Mouse (Mus musculus): ENCODE measurements around the gene Dph5.
"Not testable (repeated sequence)": the region's sequence is repeated elsewhere in the genome, so short reads cannot be mapped to it uniquely, and the experiment has no call there.

Dph5 gene

DNA sequence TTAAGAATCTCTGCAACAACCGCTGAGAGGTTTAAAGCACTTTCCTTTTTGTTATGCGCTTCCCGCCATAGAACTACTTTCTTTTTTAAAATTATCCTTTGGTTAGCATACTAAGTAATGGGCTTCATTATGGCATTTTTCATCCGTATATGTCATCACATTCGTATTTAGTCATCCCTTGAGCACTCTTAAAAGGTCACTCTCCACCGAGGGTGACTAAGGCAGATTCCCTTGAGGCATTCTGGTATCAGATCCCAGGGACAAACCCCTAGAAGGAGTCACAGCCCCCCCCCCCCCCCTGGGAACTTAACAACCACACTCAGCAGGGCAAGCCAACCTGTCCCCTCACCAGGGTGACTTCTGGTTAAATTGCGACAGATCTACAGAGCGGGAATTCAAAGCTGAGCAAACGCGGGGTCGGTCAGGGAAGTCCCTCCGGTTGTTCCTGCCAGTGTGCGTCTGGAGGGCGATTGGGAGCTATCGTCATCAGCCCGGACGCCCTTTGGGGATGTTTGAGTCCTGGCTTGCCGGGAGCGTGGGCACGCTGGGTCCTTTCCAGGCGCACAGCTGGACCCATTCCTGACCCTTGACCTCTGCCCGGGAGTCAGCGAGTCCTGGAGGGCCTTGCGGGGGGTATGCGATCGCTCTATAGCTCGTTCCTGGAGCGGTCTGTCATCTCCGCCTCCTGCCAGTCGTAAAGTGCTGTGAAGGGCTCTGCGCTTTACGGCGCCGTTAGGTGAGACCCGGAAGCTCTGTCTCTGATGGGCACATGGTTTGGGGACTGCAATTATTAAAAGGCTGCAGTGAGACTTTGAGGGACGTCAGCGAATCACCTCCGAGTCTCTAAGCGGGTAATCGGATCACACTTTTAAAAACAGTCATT is at the start of gene Dph5:
TSS of gene Dph5 (plus strand) at position 411 of the 883 bp plus-strand sequence.
- DNase-seq = peak; percentile 73 to 83

DNA sequence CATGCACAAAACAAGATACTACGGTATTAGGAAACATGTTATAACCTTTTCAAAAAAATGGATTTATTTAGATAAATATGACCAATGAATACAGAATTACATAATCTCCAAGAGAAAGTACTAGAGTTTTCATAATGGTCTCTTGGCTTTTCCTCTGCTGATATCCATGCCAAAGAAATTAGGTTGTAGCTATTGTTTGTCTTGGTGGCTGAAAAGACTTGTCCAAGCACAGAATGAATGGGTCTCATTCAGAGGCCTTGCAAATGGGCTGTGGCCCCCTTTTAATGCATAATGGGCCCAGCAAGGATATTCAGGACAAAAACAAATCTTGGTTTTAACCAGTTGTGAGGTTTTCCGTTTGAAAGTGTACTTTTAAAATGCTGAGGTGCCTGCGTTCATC is 43.1 kb upstream of the Dph5 start:
- DNase-seq = no peak

DNA sequence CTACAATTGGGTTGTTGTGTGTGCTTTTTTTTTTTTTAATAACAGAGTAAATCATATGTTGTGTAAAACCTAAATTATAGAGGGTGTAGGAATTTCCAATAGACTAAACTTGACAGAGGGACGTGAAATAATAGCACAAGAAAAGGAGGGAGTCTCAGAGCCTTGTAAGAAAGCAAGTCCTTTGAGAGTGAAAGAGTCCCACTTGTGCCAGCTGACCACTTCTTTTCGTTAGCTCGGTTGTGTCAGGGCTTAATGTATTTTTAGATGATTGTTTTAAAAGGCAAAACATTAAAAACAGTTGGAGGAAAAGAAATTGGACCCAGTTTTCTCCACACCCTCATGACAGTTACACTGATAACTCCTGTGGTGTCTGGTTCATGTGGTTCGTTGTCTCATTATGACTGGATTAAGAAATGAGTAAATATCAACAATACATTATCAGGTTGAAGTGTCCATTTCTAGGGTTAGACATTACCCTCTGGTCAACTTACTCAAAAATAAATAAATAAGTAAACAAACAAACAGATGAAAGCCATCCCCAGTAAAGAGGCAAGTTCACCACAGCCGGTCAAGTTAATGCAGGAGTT is 42.5 kb upstream of the Dph5 start:
- no peak for DNase-seq

DNA sequence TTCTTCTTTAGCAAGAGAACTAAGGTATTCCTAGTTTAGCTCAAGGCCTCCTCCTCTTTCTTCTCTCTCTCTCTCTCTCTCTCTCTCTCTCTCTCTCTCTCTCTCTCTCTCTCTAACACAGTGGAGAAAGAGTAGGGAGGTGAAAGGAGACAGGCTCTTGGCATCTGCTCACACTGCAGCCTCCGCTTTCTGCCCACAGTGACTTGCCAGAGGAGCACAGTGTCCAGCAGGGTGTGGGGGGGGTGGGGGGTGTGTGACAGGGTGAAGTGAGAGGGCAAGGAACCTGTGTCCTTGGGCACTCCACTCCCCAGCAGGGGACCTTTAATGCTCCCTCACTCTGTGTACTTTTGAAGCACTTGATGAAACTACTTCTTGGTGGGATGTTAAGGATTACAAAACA is 41.9 kb upstream of the Dph5 start:
- DNase-seq = no peak

DNA sequence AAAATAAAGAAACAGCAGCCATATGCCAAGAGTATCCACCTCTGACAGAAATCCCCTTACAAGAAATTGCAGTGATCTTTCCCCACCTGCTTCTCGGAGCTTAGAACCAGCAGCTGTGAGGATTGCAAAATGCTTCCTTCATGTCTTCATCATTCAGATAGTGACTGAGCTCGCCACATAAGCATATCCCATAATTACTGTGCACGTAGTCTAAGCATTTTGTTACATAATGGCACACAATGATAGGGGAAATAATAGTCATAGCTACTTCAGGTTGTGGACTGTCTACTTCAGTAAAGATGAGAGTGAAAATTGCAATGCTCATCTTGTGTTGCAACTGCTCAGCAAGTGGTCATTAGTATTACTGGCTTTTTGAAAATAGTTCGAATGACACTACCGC is 41.5 kb upstream of the Dph5 start:
- DNase-seq = no peak

DNA sequence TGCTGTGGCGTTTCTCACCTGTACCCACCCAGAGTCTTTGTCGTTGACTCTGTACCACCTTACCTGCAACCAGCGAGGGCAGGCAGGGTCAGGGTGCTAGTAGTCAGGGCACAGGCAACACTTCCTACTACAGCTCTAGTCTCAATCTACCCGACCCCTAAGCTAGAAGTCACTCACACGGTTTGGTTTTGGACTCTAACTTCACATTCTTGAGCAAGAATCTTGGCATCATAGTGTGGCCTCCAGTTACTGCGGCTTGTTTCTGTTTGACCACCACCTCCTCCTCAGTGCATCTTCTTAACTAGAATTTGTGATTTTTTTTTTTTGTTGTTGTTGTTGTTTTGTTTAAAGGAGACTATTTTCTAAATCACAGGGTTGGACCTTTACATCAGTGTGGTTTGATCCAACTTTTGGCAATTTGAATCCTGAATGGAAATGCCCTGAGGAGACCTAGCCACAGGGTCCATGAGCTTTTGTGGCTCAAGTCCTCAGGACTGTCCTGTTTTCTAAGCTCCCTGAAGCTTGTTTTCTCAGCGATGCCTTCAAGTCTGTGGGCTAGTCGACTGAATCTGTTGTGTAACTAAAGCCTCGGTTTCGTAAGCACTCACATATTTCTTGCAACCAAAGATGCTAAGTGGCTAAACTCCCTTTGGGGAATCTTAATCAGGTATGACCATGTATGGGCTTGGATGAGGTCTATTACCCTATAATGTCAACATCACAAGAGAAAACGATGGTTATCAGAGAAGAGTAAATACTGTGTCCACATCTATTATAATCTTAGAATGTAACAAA is 38.8 kb upstream of the Dph5 start:
- no peak for DNase-seq

DNA sequence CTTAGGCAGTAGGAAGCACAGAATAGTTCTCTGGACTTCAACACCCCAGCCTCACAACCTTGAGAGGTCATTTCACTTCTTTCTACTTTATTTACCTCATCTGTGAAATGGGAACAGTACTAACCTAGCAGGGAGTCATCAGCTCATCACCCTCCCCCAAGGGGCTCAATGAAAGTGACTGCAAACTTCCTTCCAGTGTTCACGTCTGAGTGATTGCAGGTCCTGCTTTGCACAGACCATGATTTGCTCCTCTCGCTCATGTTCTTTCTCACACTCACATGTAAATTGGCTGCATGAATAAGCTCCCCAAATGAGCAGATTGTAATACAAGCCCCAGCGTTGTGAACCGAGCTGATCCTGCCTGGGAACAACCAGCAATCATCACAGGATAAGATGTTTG is 36.7 kb upstream of the Dph5 start:
- DNase-seq = no peak

DNA sequence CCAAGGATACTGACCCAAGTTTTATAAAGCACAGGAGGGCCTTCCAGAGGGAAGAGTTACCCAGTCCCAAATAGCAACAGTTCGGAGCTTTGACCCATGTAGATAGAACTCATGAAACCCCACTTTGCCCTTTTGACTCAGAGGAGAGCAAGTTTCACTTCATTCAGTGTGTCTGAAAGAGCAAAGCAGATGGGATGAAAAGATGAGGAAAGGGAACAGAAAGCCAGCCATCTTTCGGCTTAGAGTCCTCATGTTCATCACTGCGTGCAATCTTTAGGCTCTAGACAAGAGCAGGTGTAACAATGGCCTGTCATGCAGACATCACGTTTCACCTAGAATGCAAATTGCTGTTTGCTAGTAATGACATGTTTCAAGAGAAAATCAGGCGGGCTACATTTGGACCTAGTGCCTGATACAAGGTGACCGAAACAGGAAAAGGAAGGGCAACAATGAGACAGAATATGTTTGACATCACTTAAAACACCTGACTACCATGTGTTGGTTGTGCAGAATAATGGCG is 32.9 kb upstream of the Dph5 start:
- no peak for DNase-seq

DNA sequence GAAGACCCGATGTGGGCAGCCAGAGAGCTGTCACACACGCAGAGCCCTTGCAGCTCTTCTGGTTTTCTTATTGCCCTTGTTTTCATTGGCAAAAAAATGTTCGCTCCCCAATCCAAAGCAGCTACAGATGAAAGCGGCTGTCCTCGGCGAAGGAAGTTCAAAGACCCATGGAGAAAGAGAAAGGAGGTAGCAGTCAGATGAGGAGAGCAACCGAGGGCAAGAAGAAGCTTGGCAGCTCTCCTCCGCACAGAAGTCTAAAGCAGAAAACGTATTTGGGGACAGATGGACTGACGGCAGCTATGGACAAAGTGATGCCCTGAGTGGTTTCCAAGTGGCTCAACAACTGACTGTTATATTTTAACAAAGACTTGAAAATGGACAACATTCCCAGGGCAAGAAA is 32.1 kb upstream of the Dph5 start:
- no peak for DNase-seq

DNA sequence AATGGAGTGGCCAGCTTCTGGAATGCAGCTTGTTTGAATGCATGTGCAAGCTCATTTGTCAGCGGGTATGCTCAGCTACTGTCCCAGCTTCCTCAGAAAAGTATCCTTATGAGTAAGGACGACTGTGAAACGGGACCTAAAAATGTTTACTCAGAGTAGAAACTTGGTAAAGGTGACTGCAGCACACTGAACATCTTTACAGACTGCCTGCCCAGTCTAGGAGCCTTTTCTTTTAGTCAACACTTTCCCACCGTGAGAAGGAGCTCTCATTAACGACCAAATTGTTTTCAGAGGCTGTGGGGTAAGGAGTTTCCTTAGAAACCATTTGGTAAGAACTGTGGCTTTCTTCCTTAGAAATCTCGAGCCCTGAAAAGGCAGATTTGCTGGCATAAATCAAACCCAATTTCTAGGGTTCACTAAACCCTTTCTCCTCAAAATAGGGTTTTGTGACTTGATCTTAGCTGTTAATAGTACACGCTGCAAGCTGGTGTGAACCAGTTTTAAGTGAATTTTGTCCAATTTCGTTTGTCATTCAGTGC is 31.1 kb upstream of the Dph5 start:
- no peak for DNase-seq

DNA sequence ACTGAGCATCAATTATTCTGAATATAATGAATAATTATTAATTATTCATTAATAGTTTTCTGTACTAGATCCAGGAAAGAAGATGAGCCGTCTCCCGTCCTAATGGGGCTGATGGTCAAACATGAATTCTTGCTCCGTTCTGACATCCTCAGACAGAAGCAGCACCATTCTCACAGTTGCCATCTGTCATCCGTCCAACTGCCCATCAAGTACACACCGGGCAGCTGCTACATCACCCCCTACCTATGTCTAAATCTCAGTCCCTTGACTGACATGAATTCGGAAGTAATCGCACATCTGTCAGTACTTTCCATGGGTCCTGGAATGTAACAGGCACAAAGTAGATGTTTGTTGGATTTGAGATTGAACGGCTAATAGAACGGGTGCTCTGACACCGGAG is 30.2 kb upstream of the Dph5 start:
- DNase-seq = no peak

DNA sequence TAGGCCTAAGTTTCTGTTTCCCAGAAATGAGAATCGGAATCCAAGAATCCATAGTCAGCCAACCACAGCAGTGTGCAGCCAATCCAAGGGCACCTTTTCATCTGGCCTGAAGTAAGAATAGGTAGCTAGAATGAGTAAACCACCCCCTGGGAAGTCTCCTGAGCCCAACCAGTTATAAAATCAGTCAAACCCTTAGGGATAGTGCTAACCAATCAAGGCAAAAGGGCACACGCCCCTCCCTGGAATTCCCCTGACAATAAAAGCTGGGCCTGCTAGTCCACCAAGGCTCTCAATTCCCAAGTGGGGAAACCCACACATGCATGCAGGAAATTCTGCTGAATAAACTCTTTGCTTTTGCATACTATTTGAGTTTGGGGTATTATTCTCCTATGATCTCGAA is 28.8 kb upstream of the Dph5 start:
- no peak for DNase-seq

DNA sequence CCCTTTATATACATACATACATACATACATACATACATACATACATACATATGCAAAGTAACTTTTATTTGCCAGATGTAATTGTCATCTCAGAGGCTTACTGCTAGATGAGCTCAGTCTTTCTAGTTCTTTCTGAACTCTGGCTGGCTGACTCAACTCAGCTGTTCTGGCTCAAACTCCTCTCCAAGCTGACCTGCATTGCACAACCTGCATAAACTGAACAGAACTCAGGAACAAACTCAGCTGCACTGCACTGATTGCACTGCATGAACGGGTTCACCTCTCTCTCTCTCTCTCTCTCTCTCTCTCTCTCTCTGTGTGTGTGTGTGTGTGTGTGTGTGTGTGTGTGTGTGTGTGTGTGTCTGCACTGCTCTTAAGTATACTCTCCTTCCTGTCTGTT is 26.9 kb upstream of the Dph5 start:
- not testable (repeated sequence) for DNase-seq

DNA sequence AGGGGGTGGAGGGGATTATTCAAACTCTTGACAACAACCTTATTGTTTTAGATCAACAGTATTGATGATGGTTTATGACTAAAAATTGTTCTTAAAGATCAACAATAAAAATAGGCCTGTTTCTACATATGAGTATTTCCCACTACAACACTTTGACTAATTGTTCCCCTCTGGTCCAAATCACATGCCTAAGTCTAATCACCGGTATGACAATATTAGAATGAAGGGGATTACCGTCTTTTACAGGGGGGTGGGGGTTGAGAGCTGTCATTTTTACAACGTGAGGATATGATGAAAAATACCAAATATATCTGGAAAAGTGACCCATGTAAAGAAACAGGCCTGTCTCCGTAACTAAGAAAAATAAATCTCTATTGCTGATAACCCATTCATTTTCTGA is 24.1 kb upstream of the Dph5 start:
- no peak for DNase-seq

DNA sequence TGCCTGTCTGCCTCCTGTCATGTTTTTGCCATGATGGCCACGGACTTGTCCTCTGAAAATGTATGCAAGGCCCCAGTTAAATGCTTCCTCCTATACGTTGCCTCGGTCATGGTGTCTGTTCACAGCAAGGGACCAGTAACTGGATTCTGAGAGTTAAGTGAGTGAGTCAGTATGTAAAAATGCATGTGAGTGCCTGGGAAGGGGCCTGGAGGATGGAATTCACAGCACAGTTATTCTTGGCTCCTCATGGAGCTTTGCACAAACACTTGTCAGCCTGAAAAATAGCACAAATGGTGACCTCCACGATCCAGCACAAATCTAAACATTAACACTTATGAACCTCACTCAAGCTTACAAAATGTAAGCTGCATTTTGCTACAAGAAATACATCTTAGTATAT is 20.5 kb upstream of the Dph5 start:
- DNase-seq = no peak

DNA sequence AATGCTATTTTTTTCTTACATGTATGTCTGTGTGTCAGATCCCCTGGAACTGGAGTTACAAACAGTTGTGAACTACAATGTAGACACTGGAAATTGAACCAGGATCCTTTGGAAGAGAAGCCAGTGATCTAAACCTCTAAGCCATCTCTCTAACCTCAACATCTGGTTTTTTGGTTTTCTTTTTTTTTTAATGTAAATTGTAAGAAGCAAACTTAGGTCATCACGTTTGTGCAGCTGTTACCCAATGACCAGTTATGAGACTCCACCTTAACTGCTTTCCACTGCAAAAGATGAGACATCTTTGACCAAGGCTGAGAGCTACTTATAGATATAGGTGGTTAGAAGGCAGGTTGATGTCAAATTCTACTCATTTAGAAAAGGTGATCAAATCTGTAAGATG is 19.7 kb upstream of the Dph5 start:
- no peak for DNase-seq

DNA sequence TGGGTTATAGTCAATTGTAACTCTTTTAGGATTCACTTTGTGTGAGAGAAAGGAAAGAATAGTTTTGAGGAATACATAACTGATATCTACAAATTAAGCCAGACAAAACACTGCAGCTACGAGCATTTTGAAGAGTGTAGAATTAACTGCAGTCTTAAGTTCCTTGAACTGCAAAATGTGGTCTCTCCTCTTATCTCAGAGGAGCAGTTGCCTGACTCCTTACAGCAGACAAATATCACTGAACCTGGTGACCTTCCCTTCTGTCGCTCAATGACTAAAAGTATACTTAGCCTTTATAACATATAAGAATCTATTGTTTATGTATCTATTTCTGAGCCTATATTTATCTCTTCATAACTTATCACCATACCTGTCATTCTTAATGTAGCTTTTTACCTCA is 18.3 kb upstream of the Dph5 start:
- no peak for DNase-seq

DNA sequence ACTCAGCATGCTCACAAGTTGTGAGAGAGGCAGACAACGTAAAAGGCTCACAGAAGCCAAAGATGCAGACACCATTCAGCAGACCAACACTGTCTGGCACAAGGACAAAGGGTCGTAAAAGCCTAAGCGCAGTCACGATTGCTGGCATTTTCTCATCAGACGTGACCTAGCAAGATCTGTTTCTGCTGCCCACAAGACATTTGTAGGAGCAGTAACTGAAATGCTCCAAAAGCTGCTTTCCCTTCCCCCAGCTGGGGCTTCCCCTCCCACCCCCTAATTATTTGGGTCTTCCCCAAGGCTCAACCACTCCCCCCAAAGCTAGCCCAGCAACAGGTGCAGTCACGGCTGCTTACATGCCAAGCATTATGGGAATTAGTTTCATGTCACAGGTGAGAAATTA is 12.1 kb upstream of the Dph5 start:
- DNase-seq = no peak

DNA sequence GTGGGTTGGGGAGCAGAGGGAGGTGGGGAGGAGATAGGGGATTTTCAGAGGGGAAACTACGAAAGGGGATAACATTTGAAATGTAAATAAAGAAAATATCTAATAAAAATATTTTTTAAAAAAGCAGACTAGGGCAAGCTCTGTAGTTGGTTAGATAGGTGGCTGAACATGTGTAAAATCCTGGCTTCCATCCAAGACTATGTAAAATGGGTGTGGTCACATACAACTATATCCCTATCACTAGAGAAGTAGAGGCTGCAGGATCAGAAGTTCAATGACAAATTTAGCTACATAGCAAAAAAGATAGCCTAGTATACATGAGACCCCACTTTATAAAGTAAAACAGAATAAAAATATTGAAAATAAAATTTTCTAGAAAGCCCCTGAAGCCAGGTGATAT is 10.5 kb upstream of the Dph5 start:
- DNase-seq = no peak

DNA sequence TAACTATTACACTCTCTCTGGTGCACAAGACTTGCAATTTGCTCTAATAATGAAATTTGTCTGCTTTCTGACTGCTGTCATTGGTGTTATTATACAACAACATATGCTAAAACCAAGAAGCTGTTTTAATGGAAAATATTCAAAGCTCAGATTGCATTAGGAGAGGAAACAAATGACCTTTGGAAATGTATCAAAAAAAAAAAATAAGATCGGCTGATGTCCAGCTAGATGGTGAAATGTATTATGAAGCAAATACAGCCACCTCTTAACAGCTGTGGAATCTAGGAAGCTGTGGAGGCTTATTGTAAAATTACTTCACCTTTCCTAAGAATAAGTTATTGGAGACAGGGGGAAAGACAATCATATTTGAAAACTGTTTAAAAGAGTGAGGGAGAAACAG is 3.6 kb upstream of the Dph5 start:
- DNase-seq = no peak

DNA sequence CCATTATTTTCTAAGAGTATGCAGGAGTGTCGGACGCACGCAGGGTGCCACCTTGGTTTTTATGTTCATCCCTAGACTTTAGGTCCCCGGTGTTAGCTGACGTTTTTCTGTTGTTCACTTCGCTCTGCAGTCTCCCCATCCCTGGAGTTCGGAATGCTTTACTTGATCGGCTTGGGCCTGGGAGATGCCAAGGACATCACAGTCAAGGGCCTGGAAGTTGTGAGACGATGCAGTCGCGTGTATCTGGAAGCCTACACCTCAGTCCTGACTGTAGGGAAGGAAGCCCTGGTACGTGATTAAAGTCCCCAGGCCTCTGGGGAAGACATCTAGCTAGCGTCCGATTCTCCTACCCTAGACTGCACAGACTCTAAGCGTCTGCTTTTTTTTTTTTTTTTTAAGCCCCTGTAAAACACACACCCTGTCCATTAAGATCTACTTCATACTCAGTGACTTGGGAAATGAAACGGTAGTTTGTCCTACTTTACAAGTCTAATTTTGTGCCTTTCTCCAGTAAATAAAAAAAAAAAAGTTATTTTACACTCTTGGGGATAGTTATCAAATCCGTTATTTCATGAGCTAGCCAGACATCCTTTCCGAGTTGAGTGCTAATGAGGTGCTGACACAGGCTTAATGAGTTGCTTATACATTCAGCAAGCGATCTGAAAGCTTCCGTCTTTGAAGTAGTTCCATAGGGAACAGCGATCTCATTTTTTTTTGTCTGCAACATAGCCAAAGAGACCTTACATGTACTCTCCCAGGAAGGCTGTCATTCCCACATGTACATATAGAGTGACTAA is 871 bp downstream of the Dph5 start:
- DNase-seq = peak; percentile 7 to 19

DNA sequence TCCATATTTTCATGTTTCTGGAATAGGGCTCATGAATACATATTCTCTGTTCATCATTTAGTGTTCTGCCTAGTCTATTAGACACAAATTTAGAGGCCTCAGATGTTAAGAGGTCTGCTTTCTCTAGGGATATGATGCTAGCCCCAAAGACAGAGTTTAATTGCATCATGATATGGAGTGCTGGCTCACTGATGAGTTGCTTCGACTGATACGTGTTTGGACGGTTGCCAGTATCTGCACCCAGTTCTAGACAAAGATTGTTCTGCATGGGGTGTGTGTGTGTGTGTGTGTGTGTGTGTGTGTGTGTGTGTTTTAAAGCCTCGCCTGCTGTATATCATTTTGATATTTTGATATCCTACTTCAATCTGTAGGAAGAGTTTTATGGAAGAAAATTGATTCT is 4.7 kb downstream of the Dph5 start:
- DNase-seq = no peak

DNA sequence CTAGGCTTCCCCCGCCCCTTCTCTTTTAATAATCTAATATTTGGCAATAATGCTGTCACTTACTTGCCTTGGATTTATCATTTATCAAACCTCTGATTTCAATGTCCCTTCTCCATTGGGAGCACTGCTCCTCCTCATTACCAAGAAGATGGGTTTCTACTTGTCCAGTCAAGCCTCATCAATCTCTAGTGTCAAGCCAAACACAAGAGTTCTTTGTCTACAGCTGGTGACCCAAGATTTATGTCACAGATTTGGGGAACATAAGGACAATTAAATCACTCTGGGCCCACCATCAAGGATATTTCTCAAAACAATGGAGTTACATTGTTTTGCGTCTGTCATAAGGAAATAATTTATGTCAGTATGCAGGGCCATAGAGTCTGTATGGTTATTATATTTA is 5.5 kb downstream of the Dph5 start:
- DNase-seq = no peak

Measured in thymus, adult 18-20 months (tissue).